Mouse (Mus musculus) cortical plate, adult 2 months (tissue): ENCODE results near the gene Elk1. TPM values are rescaled to one million over a fixed set of nuclear protein-coding genes. Genes with fewer than 3 reads are reported as not detected.

Experiments used
- H3K27ac ChIP-seq: fragments of 200-500 bp; 2 replicates; pipeline ENCODE4 v1.5.1; 2012; ENCODE audit warnings: low read length, control low read depth, inconsistent platforms; ENCODE audit not compliant: insufficient read depth
- H3K4me1 ChIP-seq: fragments of 200-500 bp; 2 replicates; pipeline ENCODE4 v1.6.1; 2011; ENCODE audit warnings: low read length; ENCODE audit not compliant: control insufficient read depth, insufficient read depth
- H3K4me3 ChIP-seq: fragments of 200-500 bp; 2 replicates; pipeline ENCODE4 v1.5.1; 2011; ENCODE audit warnings: mild to moderate bottlenecking, low read length, control low read depth; ENCODE audit not compliant: insufficient read depth
- CTCF ChIP-seq: fragments of 200-500 bp; IDR thresholded peaks from 2 replicates; pipeline ENCODE4 v1.5.1; 2011; ENCODE audit warnings: mild to moderate bottlenecking, control low read depth, low read length; ENCODE audit not compliant: insufficient read depth; ENCODE audit errors: extremely low read depth
- POLR2A ChIP-seq: fragments of 200-500 bp; IDR thresholded peaks from 2 replicates; pipeline ENCODE4 v1.6.1; 2011; ENCODE audit warnings: mild to moderate bottlenecking, low read length, control low read depth; ENCODE audit not compliant: insufficient read depth; ENCODE audit errors: extremely low read depth
- polyA plus RNA-seq: library from polyadenylated mRNA; depleted of rRNA; stranded (reverse); fragments of >200 nt; gene quantifications from 2 replicates; pipeline ENCODE4 v1.2.3, GENCODE M21; 2012; rRNA removed

Gene Elk1
- polyA plus RNA-seq, 1 experiment: 40.2 TPM

DNA sequence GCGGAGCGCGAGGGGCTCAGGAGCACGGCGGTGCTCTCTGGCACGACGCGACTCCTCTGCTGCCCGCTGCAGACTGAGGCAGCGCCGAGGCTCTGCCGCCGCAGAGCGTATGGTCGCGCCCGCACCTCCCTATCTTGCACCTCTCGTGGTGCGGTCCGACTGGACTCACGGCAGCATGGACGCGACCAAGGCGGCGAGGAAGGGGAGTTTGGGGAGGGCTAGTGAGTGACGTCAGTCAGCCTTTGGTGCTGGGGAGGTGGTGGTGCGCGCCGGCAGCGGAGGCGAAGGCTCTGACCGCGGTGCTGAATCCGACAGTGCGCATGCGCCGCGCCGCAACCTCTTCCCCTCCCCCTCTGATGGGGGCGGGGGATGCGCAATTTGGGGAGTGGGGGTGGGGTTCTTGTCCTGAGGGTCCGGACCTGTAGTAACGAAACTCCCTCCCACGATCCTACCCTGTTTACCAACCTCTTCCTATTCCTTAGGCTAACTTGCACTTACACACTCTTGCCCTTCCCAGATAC lies 29.5 kb downstream of the Elk1 start, which contains the start of gene Syn1:
Gene Syn1, minus strand, starts transcription at position 161 of the 521 bp plus-strand sequence.
- TF ChIP-seq POLR2A: peak; percentile 57; the same call in 1 of the 2 replicates
- no peak for TF ChIP-seq CTCF
- H3K4me1 ChIP-seq: no peaks in the 10 kb centered on the region; the same call in 1 of the 2 replicates
- H3K27ac ChIP-seq: peak within 1 kb of the TSS; percentile 89
- H3K4me3 ChIP-seq: peak within 1 kb of the TSS; percentile 89

GRCm38 (mm10) chrX:20920249-20920843 lies 30.1 kb downstream of the Elk1 start:
- TF ChIP-seq POLR2A (no peak), CTCF (no peak)
- H3K4me1 ChIP-seq: no peaks in the 10 kb centered on the region; the same call in none of the 2 replicates
- H3K4me3 ChIP-seq: peak overlapping the region; percentile 89
- H3K27ac ChIP-seq: peak overlapping the region; percentile 89

DNA sequence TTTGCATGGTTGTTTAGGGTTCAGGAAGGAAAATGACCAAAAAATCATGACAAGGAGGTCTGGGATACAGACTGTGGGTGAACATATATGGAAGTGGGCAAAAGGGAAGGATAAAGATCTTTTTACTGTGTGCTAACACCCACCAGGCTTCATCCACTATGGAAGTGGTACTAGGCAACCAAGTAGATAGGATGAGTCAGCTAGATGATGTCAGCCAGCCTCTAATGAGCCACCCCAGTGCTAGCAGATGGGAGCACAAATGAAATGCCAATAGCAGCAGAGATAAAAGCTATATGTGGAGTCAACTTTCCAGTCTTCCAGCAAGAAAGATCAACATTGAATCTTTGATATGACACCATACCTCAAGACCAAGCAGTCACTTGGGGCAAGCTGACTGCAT lies 35.3 kb downstream of the Elk1 start:
- Histone ChIP-seq H3K4me1 (peaks cover 2% of the 10 kb centered on the region), H3K27ac (no peak overlapping the region), H3K4me3 (no peak overlapping the region)
- TF ChIP-seq CTCF (no peak), POLR2A (no peak)

DNA sequence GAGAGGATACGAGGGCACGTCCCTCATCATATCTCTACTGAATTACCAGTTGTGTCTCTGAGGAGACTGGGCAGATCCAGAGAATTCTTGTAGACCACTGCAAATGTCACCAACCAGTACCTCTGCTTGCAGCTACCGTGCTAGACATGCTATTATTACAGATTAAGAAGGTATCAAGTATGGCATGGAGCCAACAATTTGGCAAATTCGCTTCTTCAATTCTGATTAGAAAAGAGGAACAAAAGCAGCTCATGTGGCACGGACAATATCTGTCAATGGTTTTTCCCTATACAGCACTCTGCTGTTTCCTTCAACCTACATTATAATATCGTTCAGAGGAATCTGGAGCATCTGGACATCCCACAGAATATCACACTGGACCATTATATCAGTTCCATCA lies 36.7 kb downstream of the Elk1 start:
- TF ChIP-seq POLR2A (no peak), CTCF (no peak)
- no peak overlapping the region for H3K27ac ChIP-seq
- no peak overlapping the region for H3K4me3 ChIP-seq
- H3K4me1 ChIP-seq: peaks cover 4% of the 10 kb centered on the region

DNA sequence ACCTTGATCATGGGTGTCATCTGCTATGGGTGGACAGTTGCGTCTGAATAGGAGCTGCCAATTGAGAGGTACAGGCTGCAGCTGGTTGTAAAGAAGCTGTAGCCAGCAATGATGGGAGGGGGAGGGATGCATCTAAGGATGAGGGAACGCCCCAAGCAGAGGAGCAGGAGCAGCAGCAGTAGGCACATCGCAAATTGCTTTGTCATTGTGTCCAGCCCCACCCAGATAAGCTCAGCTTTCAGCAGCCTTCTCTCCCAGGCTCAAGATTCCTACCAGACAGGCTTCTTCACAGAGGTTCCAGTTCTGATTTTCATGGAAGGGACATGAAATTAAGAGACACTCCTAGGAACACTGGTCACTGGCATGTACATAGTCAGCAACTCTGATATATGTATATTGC lies 40.3 kb downstream of the Elk1 start:
- H3K27ac ChIP-seq: no peak overlapping the region

More for the DNA sequence above, 40.3 kb downstream of the Elk1 start:
- Histone ChIP-seq H3K4me3 (no peak overlapping the region), H3K4me1 (peaks cover 4% of the 10 kb centered on the region; the same call in 1 of the 2 replicates)
- no peak for TF ChIP-seq POLR2A
- TF ChIP-seq CTCF: no peak

Other genes with a start within 250 kb of the Elk1 start
- gene Usp11, start 246.7 kb downstream of the Elk1 start, polyA plus RNA-seq: 95.7 and 99.6 TPM in 2 replicates
- gene Araf, start 152.8 kb downstream of the Elk1 start, polyA plus RNA-seq: 200 and 204 TPM in 2 replicates
- gene Timp1, start 80.4 kb downstream of the Elk1 start, polyA plus RNA-seq: 0.68 and 1.5 TPM in 2 replicates
- gene Syn1, start 29.6 kb downstream of the Elk1 start, polyA plus RNA-seq: 295 and 303 TPM in 2 replicates
- gene Cfp, start 19.1 kb downstream of the Elk1 start, polyA plus RNA-seq: 18.4 and 22.0 TPM in 2 replicates
- gene Uxt, start 11.4 kb upstream of the Elk1 start, polyA plus RNA-seq: 14.4 and 14.9 TPM in 2 replicates
- gene Zfp182, start 111.7 kb upstream of the Elk1 start, polyA plus RNA-seq: 9.5 and 9.7 TPM in 2 replicates
- gene Spaca5, start 117.8 kb upstream of the Elk1 start, polyA plus RNA-seq: not detected in 2 replicates
- gene Zfp300, start 138.9 kb upstream of the Elk1 start, polyA plus RNA-seq: 1.3 and 1.4 TPM in 2 replicates
- gene Ssxa1, start 165.2 kb upstream of the Elk1 start, polyA plus RNA-seq: not detected in 2 replicates
- not detected in 2 replicates for gene Gm21876, start 225.0 kb upstream of the Elk1 start, polyA plus RNA-seq